Comparison of ENCODE assay signal across 8 mouse cellular contexts in the genomic region with DNA sequence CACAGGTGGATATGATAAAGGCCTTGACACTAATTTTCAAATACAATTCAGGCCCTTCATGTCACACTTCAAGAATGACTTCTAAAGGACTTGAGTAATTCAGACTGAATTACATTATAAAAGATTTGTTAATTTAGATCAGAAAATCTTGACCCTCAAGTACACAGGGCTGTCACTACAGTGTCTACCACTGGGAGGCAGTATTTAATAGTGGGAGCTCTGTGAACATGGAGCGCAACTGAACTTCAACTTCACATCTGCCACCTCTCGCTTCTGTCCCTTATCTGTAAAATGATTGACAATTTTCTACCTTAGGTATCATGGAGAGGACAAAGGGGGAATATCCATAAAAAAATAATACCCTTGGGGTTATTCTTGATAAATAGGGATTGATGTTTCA. TPM values are rescaled to one million over a fixed set of nuclear protein-coding genes. Genes with fewer than 3 reads are reported as not detected.
A peak's percentile ranks its signal among the peaks of the same experiment; 100 is the strongest.
DNase-seq lines count a peak whose midpoint lies in the region; ATAC-seq and TF ChIP-seq lines count a peak whose summit lies in the region.

No protein-coding gene starts in this region.

- no peak overlapping the region for H3K4me2 ChIP-seq in embryonic facial prominence, embryonic 11.5 days (ENCODE audit: low read depth, low read length)
- no peak overlapping the region for H3K4me2 ChIP-seq in midbrain, embryonic 14.5 days (ENCODE audit: low read length)
- H3K4me2 ChIP-seq in midbrain, embryonic 13.5 days (replicated peaks): no peak overlapping the region
- H3K4me2 ChIP-seq in lung, embryonic 14.5 days: no peak overlapping the region

- no peak overlapping the region for H3K9ac ChIP-seq in embryonic facial prominence, embryonic 11.5 days (replicated peaks; ENCODE audit: low read length)
- no peak overlapping the region for H3K9ac ChIP-seq in midbrain, embryonic 14.5 days (replicated peaks; ENCODE audit: low read length)
- H3K9ac ChIP-seq in midbrain, embryonic 13.5 days (replicated peaks): no peak overlapping the region
- H3K9ac ChIP-seq in lung, embryonic 14.5 days: no peak overlapping the region

- H3K36me3 ChIP-seq in embryonic facial prominence, embryonic 11.5 days (replicated peaks; ENCODE audit: control insufficient read depth, insufficient read depth, low read depth, low read length): no peaks in the 10 kb centered on the region
- H3K36me3 ChIP-seq in embryonic facial prominence, embryonic 10.5 days (replicated peaks): peaks cover 10% of the 10 kb centered on the region
- no peaks in the 10 kb centered on the region for H3K36me3 ChIP-seq in midbrain, embryonic 14.5 days (ENCODE audit: control insufficient read depth, insufficient read depth, low read length)
- no peaks in the 10 kb centered on the region for H3K36me3 ChIP-seq in midbrain, embryonic 13.5 days
- peaks cover 14% of the 10 kb centered on the region for H3K36me3 ChIP-seq in lung, embryonic 14.5 days (ENCODE audit: insufficient read depth)

- no peaks in the 10 kb centered on the region for H3K9me3 ChIP-seq in embryonic facial prominence, embryonic 11.5 days (replicated peaks; ENCODE audit: control insufficient read depth, low read length)
- H3K9me3 ChIP-seq in embryonic facial prominence, embryonic 10.5 days: no peaks in the 10 kb centered on the region
- H3K9me3 ChIP-seq in midbrain, embryonic 14.5 days (ENCODE audit: control insufficient read depth, low read length): no peaks in the 10 kb centered on the region
- no peaks in the 10 kb centered on the region for H3K9me3 ChIP-seq in midbrain, embryonic 13.5 days
- H3K9me3 ChIP-seq in lung, embryonic 14.5 days (ENCODE audit: low read depth, low read length): no peaks in the 10 kb centered on the region

- no peak for ATAC-seq in embryonic facial prominence, embryonic 11.5 days (replicated peaks; ENCODE audit: insufficient number of reproducible peaks, low FRiP score, low TSS enrichment, low read depth)
- no peak for ATAC-seq in midbrain, embryonic 14.5 days (ENCODE audit: low FRiP score, low TSS enrichment)
- no peak for ATAC-seq in midbrain, embryonic 13.5 days
- peak; percentile 58 to 59; a peak in 2 of 4 replicates for ATAC-seq in hematopoietic stem cell, adult 5-6 weeks (replicated peaks in 1 of 2; ENCODE audit: insufficient read depth in 1 of 2, low FRiP score in 2 of 2, low TSS enrichment in 1 of 2, low read depth in 1 of 2, poor library complexity in 2 of 2, severe bottlenecking in 2 of 2)
- no peak; the same call in 1 of the 2 replicates for ATAC-seq in lung, embryonic 14.5 days (ENCODE audit: insufficient read depth)

- no peaks in the 10 kb centered on the region for H3K4me1 ChIP-seq in embryonic facial prominence, embryonic 11.5 days (ENCODE audit: control insufficient read depth, insufficient read depth, low read length)
- peaks cover 7% of the 10 kb centered on the region for H3K4me1 ChIP-seq in embryonic facial prominence, embryonic 10.5 days
- H3K4me1 ChIP-seq in midbrain, embryonic 14.5 days (ENCODE audit: control insufficient read depth, insufficient read depth, low read length): no peaks in the 10 kb centered on the region
- no peaks in the 10 kb centered on the region for H3K4me1 ChIP-seq in midbrain, embryonic 13.5 days (replicated peaks)
- no peaks in the 10 kb centered on the region for H3K4me1 ChIP-seq in lung, embryonic 14.5 days (ENCODE audit: insufficient read depth)

- H3K27me3 ChIP-seq in embryonic facial prominence, embryonic 11.5 days (ENCODE audit: control insufficient read depth, insufficient read depth, low read length): no peaks in the 10 kb centered on the region
- no peaks in the 10 kb centered on the region for H3K27me3 ChIP-seq in embryonic facial prominence, embryonic 10.5 days (replicated peaks; ENCODE audit: low read depth, poor library complexity, severe bottlenecking)
- no peaks in the 10 kb centered on the region for H3K27me3 ChIP-seq in midbrain, embryonic 14.5 days (ENCODE audit: control insufficient read depth, insufficient read depth, low read length)
- H3K27me3 ChIP-seq in midbrain, embryonic 13.5 days: no peaks in the 10 kb centered on the region
- no peaks in the 10 kb centered on the region for H3K27me3 ChIP-seq in lung, embryonic 14.5 days (ENCODE audit: insufficient read depth, low read length)

- WGBS in embryonic facial prominence, embryonic 11.5 days: 31% methylated on average over 2 of the region's 2 CpGs
- WGBS in embryonic facial prominence, embryonic 10.5 days: 28% methylated on average over 2 of the region's 2 CpGs
- 21% methylated on average over 2 of the region's 2 CpGs for WGBS in midbrain, embryonic 14.5 days
- 35% methylated on average over 2 of the region's 2 CpGs for WGBS in midbrain, embryonic 13.5 days
- 32% methylated on average over 2 of the region's 2 CpGs for WGBS in lung, embryonic 14.5 days

- DNase-seq in embryonic facial prominence, embryonic 11.5 days (ENCODE audit: low spot score): peak; percentile 79
- DNase-seq in embryonic facial prominence, embryonic 10.5 days (ENCODE audit: low spot score): no peak
- peak; percentile 85 for DNase-seq in midbrain, embryonic 14.5 days
- DNase-seq in c-Kit-positive CD71-negative TER-119-negative erythroid progenitor cells, embryonic 14.5 days (ENCODE audit: low read depth): peak; percentile 58
- DNase-seq in lung, embryonic 14.5 days: peak; percentile 86
- peak; percentile 14 to 19 for DNase-seq in thymus, postnatal 36 days

- no peak overlapping the region for H3K27ac ChIP-seq in embryonic facial prominence, embryonic 11.5 days (replicated peaks; ENCODE audit: low read depth, low read length)
- no peak overlapping the region for H3K27ac ChIP-seq in embryonic facial prominence, embryonic 10.5 days (replicated peaks)
- H3K27ac ChIP-seq in midbrain, embryonic 14.5 days (replicated peaks; ENCODE audit: low read depth, low read length): no peak overlapping the region
- no peak overlapping the region for H3K27ac ChIP-seq in midbrain, embryonic 13.5 days
- H3K27ac ChIP-seq in lung, embryonic 14.5 days (ENCODE audit: low read depth): no peak overlapping the region

- no peak overlapping the region for H3K4me3 ChIP-seq in embryonic facial prominence, embryonic 11.5 days (ENCODE audit: low read depth, low read length)
- H3K4me3 ChIP-seq in embryonic facial prominence, embryonic 10.5 days: no peak overlapping the region
- H3K4me3 ChIP-seq in midbrain, embryonic 14.5 days (replicated peaks; ENCODE audit: low read depth, low read length): no peak overlapping the region
- H3K4me3 ChIP-seq in midbrain, embryonic 13.5 days (replicated peaks): no peak overlapping the region
- H3K4me3 ChIP-seq in lung, embryonic 14.5 days (ENCODE audit: low read depth, low read length): no peak overlapping the region

- TF ChIP-seq CTCF in lung, embryonic 14.5 days (IDR thresholded peaks at IDR 0.05; ENCODE audit: low read depth): peak; percentile 78

RNA-seq across cellular contexts. Expression of a gene that starts 8.7 kb away (rescaled TPM):
- 24.3 and 24.7 TPM in 2 replicates for polyA plus RNA-seq in embryonic facial prominence, embryonic 11.5 days (2014; fragmentation: Nextera tagmentation; extraction: Ambion mirVana)
- polyA plus RNA-seq in embryonic facial prominence, embryonic 10.5 days (2016; fragmentation: Nextera tagmentation; extraction: Ambion mirVana): 17.6 and 18.2 TPM in 2 replicates
- 11.1 and 15.8 TPM in 2 replicates for polyA plus RNA-seq in midbrain, embryonic 14.5 days (2014; fragmentation: Nextera tagmentation; extraction: Ambion mirVana)
- polyA plus RNA-seq in midbrain, embryonic 13.5 days (2015; fragmentation: Nextera tagmentation; extraction: Ambion mirVana): 11.8 and 12.2 TPM in 2 replicates
- 5.5 and 6.8 TPM in 2 replicates for total RNA-seq in hematopoietic stem cell, adult 5-6 weeks (2017)
- polyA plus RNA-seq in lung, embryonic 14.5 days (2014; fragmentation: Nextera tagmentation; extraction: Ambion mirVana): 11.8 and 12.5 TPM in 2 replicates

RNA-seq across cellular contexts. Expression of a gene that starts 10.9 kb away (rescaled TPM):
- 21.2 and 23.9 TPM in 2 replicates for polyA plus RNA-seq in embryonic facial prominence, embryonic 11.5 days (2014; fragmentation: Nextera tagmentation; extraction: Ambion mirVana)
- 11.1 and 11.2 TPM in 2 replicates for polyA plus RNA-seq in embryonic facial prominence, embryonic 10.5 days (2016; fragmentation: Nextera tagmentation; extraction: Ambion mirVana)
- 4.3 and 8.1 TPM in 2 replicates for polyA plus RNA-seq in midbrain, embryonic 14.5 days (2014; fragmentation: Nextera tagmentation; extraction: Ambion mirVana)
- polyA plus RNA-seq in midbrain, embryonic 13.5 days (2015; fragmentation: Nextera tagmentation; extraction: Ambion mirVana): 7.9 and 8.2 TPM in 2 replicates
- total RNA-seq in hematopoietic stem cell, adult 5-6 weeks (2017): 2.3 and 6.3 TPM in 2 replicates
- 21.5 and 28.1 TPM in 2 replicates for polyA plus RNA-seq in lung, embryonic 14.5 days (2014; fragmentation: Nextera tagmentation; extraction: Ambion mirVana)

RNA-seq across cellular contexts. Expression of a gene that starts 19.9 kb away (rescaled TPM):
- polyA plus RNA-seq in embryonic facial prominence, embryonic 11.5 days (2014; fragmentation: Nextera tagmentation; extraction: Ambion mirVana): 24.4 and 25.4 TPM in 2 replicates
- 20.0 and 24.0 TPM in 2 replicates for polyA plus RNA-seq in embryonic facial prominence, embryonic 10.5 days (2016; fragmentation: Nextera tagmentation; extraction: Ambion mirVana)
- 88.0 and 104 TPM in 2 replicates for polyA plus RNA-seq in midbrain, embryonic 14.5 days (2014; fragmentation: Nextera tagmentation; extraction: Ambion mirVana)
- 91.2 and 96.6 TPM in 2 replicates for polyA plus RNA-seq in midbrain, embryonic 13.5 days (2015; fragmentation: Nextera tagmentation; extraction: Ambion mirVana)
- 0.75 and 1.0 TPM in 2 replicates for total RNA-seq in hematopoietic stem cell, adult 5-6 weeks (2017)
- polyA plus RNA-seq in lung, embryonic 14.5 days (2014; fragmentation: Nextera tagmentation; extraction: Ambion mirVana): 1.9 and 2.4 TPM in 2 replicates

Comparison
In these comparisons a context has a peak if more than half of its experiments do, and no peak if none do; other contexts are left out.
1. ATAC-seq: peak in hematopoietic stem cell, adult 5-6 weeks (2 of 2); none in embryonic facial prominence, embryonic 11.5 days (single experiment), midbrain, embryonic 14.5 days (single experiment), midbrain, embryonic 13.5 days (single experiment) and lung, embryonic 14.5 days (single experiment).